Mouse (Mus musculus) ES-CJ7 (cell line): ENCODE results near the gene Cldnd2.
"Not testable (repeated sequence)": the region's sequence is repeated elsewhere in the genome, so short reads cannot be mapped to it uniquely, and the experiment has no call there.

Source experiments
- DNase-seq: peaks from one replicate; pipeline ENCODE4 v3.0.0; 2011; ENCODE audit warnings: low read depth, low spot score

The Cldnd2 gene

DNA sequence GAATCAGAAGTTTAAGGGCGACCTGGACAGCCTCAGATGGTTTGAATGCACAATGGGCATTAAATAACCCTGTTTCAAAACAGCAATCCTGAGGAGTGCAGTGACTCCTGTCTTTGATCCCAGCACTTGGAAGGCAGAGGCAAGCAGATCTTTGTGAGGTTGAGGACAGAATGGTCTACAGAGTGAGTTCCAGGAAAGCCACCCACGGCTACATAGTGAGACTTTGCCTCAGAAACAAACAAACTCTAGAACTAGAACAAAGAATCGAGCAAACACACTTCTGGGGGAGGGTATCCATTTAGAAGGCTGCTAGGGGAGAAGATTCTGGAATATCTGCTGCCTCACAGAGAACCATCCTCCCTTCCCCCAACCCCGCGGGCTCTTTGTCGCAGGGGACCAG, at the start of gene Cldnd2:
Gene Cldnd2 (plus strand): TSS at position 301 of the 400 bp plus-strand sequence.
- DNase-seq = no peak

DNA sequence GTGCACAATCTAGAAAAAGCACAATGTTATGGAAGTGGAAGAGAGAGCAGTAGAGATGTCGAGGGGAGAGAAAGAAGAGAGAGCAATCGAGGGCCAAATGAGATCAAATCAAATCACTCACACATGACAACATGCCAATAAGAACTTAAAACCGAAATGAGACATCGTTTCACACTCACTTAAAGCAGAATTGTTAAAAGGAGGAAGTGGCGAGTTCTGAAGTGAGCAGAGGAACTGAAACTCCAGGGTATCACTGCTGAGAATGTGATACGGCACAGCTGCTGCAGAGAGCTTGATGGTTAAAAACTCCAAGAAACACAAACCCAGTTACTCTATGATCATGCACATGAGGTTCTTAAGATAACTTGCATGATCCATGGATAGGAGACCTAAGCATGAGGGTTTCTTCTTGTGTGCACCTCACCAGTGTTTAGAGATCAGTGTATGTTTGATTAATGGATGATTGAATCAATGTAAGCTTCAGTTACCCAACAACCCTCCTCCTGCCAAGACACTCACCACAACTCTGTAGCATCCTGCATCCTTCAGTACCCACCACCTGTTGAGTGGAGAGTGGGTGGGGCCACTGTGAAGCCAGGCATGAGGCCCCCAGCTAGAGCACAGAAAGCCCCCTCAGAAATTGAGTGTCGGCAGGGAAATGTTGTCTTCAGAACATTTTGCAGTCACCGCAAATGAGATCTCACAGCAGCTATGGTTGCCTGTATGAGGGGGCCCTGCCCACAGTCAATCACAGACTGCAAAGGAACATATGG, 48.0 kb upstream of the Cldnd2 start:
- DNase-seq = no peak

DNA sequence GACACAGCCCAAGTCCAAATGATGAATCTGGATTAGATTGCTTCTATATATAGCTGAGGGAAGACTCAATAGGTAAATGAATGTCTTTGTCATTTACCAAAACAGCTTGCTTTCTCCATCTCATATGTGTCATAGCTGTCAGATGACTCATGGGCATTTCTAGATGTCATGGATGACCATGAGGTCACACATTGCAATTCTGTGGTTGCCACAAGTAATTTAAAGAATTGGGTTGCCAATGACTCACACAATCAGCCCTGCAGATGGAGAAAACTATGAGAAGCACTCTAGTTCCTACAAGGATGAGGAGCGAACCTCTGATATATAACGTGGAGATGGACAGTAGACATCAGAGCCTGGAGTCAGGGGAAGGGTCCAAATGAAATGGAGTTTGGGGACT, 41.1 kb upstream of the Cldnd2 start:
- no peak for DNase-seq

- DNase-seq = no peak
Measured at GRCm38 (mm10) chr7:43402718-43403117, 37.9 kb upstream of the Cldnd2 start.

DNA sequence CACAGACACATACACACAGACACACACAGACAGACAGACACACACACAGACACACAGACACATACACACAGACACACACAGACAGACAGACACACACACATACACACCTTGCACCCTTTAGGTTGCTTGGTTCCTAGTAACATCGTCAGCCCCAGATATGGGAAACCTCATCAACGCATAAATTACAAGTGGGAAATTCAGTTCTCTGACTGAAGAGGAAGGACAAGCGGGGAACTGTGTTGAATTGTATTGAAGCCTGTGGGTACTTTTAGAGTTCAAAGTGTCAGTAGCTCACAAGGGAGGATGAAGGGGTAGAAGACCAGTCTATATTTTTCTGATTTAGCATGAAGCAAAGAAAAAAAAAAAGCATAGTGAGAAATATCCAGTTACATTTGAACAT, 33.0 kb upstream of the Cldnd2 start:
- DNase-seq = no peak

- no peak for DNase-seq
Measured at GRCm38 (mm10) chr7:43408131-43408553, 32.4 kb upstream of the Cldnd2 start, which contains the start of gene Siglecg. Siglecg (plus strand) TSS chr7:43408204.

DNA sequence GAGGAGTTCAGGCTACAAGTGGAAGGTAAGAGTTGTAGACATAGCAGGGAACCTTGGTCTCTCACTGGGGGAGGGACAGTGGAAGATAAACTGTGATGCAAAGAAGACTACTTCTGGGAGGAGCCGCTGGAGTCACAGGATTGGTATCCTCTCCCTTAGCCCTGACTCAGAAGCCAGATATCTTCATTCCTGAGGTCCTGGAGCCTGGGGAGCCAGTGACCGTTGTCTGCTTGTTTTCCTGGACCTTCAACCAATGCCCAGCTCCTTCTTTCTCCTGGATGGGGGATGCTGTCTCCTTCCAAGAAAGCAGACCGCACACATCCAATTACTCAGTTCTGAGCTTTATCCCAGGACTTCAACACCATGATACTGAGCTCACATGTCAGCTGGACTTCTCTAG, 31.5 kb upstream of the Cldnd2 start:
- no peak for DNase-seq

DNA sequence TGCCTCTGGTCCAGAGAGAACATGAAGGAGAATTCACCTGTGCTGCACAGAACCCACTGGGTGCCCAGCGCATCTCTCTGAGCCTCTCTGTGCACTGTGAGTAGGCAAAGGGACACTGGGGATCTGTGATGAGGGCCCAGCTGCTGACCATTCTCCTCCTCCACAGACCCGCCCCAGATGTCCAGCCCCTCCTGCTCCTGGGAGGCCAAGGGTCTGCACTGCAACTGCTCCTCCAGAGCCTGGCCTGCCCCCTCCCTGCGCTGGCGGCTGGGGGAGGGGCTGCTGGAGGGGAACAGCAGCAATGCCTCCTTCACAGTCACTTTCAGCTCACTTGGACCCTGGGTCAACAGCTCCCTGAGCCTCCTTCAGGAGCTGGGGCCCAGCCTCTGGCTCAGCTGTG, 28.9 kb upstream of the Cldnd2 start:
- DNase-seq = not testable (repeated sequence)

DNA sequence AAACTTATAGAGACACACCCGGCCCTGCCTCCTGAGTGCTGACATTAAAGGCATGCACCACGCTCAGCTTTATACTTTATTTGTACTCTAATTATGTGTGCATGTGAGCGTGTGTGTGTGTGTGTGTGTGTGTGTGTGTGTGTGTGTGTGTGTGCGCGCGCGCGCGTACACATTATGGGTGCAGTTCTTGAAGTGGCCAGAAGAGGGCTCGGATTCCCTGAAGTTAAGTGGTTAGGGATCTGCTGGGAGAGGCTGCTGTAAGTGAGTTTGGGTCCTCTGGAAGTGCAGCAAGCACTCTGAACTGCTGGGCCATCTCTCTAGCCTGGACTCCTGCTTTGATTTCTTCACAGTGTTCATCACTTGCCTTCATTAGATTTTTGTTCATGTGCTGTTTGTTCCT, 23.3 kb upstream of the Cldnd2 start:
- peak; percentile 84 for DNase-seq

GRCm38 (mm10) chr7:43422995-43423617, 17.5 kb upstream of the Cldnd2 start:
- peak; percentile 91 for DNase-seq

GRCm38 (mm10) chr7:43423991-43424625, 16.5 kb upstream of the Cldnd2 start:
- DNase-seq = no peak

- DNase-seq = peak; percentile 34
Measured at GRCm38 (mm10) chr7:43427406-43427805, 13.2 kb upstream of the Cldnd2 start, which contains the start of gene Lim2. Lim2 (plus strand) TSS chr7:43427670.

- no peak for DNase-seq
Measured at GRCm38 (mm10) chr7:43429500-43429899, 11.1 kb upstream of the Cldnd2 start.

- DNase-seq = peak; percentile 53
Measured at GRCm38 (mm10) chr7:43432891-43433290, 7.7 kb upstream of the Cldnd2 start.

DNA sequence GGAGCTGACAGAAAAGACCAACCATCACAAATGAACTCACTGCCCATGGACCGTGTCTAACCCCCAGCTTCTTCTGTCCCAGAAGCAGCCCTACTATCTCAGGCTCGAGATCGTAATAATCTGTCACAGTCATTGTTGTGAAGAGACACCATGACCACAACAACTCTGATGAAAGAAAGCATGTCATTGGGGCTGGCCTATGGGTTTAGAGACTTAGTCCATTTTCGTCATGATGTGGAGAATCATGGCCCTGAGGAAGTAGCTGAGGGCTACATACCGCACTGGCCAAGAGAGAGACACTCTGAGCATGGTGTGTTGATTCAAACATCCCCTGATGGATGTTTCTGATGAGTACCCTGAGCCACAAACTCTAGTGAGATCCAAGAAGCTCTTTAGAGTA, 5.9 kb upstream of the Cldnd2 start:
- no peak for DNase-seq

- no peak for DNase-seq
Measured at GRCm38 (mm10) chr7:43436341-43437255, 4.0 kb upstream of the Cldnd2 start, which contains the start of gene Nkg7. Nkg7 (plus strand) TSS chr7:43437073.

- no peak for DNase-seq
Measured at GRCm38 (mm10) chr7:43438611-43439010, 2.0 kb upstream of the Cldnd2 start.

DNA sequence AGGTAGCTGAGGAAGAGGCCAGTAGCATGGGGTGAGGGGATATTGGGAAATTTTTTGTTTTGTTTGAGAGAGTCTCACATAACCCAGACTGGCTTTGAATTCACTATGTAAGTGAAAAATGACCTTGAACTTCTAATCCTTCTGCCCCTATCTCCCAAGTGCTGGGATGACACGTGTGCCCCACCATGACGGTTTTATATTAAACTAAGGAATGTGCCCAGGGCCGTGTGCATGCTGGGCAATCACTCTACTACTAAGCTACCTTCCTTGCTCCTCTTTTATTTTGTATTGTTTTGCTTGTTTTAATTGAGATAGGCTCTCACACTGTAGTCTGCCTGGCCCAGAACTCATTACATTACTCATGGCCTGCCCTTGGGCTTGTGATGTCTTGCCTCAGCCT, 489 bp downstream of the Cldnd2 start:
- no peak for DNase-seq

DNA sequence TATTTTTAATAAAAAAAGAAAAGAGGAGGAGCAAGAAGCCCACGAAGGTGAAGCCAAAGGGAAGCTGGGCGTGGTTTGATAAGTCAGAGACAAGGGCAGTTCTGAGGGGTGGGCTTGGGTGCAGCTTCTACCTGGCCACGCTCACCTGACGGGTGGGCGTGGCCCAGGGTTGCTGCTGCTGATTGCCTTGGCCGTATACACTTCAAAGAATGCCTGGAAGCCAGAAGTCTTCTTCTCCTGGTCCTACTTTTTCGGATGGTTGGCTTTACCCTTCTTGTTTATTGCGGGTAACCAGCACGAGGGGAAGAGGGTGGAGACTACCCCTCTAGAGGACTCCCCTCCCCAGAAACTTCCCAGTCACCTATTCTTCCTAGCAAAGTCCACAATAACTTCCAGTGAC, 2.1 kb downstream of the Cldnd2 start:
- no peak for DNase-seq

DNA sequence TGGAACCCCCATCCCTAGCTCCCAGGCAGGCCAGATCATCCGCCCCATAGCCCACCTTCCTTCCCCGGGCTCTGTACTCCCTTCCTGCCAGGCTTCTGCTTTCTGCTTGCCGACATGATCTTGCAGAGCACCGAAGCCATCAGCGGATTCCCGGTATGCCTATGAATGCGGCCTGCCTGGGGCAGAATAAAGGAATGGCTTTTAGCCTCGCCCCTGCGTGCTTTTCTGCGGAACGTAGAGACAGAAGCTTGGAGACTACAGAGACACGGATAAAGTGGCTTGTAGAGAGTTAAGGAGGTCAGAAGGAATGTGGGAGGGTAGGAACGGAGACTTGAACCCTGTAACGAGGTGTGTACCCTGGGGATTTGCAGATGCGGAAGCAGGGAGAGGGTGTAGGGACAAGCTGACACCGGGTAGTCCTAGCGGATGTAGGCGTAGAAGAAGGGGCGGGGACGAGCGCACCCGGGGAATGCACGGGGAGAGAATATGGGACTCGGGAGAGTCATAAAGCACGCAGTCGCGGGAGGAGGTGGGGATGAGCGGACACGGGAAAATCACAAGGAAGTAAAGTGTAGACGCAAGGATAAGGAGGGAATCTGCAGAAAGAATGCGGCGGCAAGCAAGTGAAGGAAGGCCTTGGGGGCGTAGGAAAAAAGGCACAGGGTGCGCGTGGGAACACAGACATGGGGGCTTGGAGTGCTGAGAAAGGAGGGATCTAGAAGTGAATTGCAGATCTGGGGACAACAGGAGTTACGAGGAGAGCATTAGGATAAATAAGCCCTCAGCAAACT, 2.7 kb downstream of the Cldnd2 start:
- DNase-seq = peak; percentile 66

GRCm38 (mm10) chr7:43443917-43444293, 3.3 kb downstream of the Cldnd2 start, which contains the start of the genes Etfb and Gm45233:
Etfb (plus strand) TSS chr7:43444083.
Gm45233 (plus strand) TSS chr7:43444128.
- peak; percentile 98 for DNase-seq
